Mouse (Mus musculus) hindbrain, embryonic 16.5 days (tissue): ENCODE measurements around the gene Pex16. TPM values are rescaled to one million over a fixed set of nuclear protein-coding genes. Genes with fewer than 3 reads are reported as not detected.

Experiments used
- ATAC-seq: fragments of 200-750 bp; cut with Nextera tagmentation; 2 replicates; pipeline ENCODE4 v1.8.0; 2017; ENCODE audit warnings: moderate TSS enrichment, moderate library complexity
- H3K27ac ChIP-seq: fragments of 300-500 bp; sonication (generic); 2 replicates; pipeline ENCODE4 v1.5.1; 2014; ENCODE audit warnings: low read depth, mild to moderate bottlenecking, control low read depth, low read length, moderate library complexity
- H3K27me3 ChIP-seq: fragments of 300-500 bp; sonication (generic); replicated peaks from 2 replicates; pipeline ENCODE4 v1.6.1; 2014; ENCODE audit warnings: low read length; ENCODE audit not compliant: control insufficient read depth, insufficient read depth
- H3K36me3 ChIP-seq: fragments of 300-500 bp; sonication (generic); 2 replicates; pipeline ENCODE4 v1.6.1; 2014; ENCODE audit warnings: mild to moderate bottlenecking, low read length, moderate library complexity, mixed read lengths; ENCODE audit not compliant: control insufficient read depth, insufficient read depth
- H3K4me1 ChIP-seq: fragments of 300-500 bp; sonication (generic); 2 replicates; pipeline ENCODE4 v1.6.1; 2014; ENCODE audit warnings: low read depth, low read length; ENCODE audit not compliant: control insufficient read depth, insufficient read depth
- H3K4me2 ChIP-seq: fragments of 300-500 bp; sonication (generic); 2 replicates; pipeline ENCODE4 v1.6.1; 2014; ENCODE audit warnings: mild to moderate bottlenecking, low read length, control low read depth, moderate library complexity
- H3K4me3 ChIP-seq: fragments of 300-500 bp; sonication (generic); 2 replicates; pipeline ENCODE4 v1.5.1; 2014; ENCODE audit warnings: mild to moderate bottlenecking, low read length, control low read depth, moderate library complexity
- H3K9ac ChIP-seq: fragments of 300-500 bp; sonication (generic); 2 replicates; pipeline ENCODE4 v1.6.1; 2014; ENCODE audit warnings: low read depth, mild to moderate bottlenecking, control low read depth, low read length, moderate library complexity
- H3K9me3 ChIP-seq: fragments of 300-500 bp; sonication (generic); 2 replicates; pipeline ENCODE4 v1.6.1; 2014; ENCODE audit warnings: mild to moderate bottlenecking, low read length, moderate library complexity; ENCODE audit not compliant: control insufficient read depth
- WGBS: fragments of 180-500 bp; shearing (Covaris S2); extraction: QIAGEN DNeasy Blood & Tissue Kit; methylation state at CpG from one replicate; pipeline ENCODE4 v1.1.7; 2014; 5-methylcytosine and 5-hydroxymethylcytosine counted together
- polyA plus RNA-seq: library from polyadenylated mRNA; unstranded; fragments of >200 nt; fragmentation: Nextera tagmentation; extraction: Ambion mirVana; gene quantifications from 2 replicates; pipeline ENCODE4 v1.2.1, GENCODE M21; 2015

Gene Pex16
- polyA plus RNA-seq, 1 experiment from 2014 or later, result 45.6 TPM

- H3K4me1 ChIP-seq, result peaks cover 27% of the 10 kb centered on the region
- no peaks in the 10 kb centered on the region for H3K9me3 ChIP-seq
- 68% methylated on average over 4 of the region's 4 CpGs for WGBS
- H3K9ac ChIP-seq, result no peak overlapping the region
- H3K4me3 ChIP-seq, result no peak overlapping the region
- no peaks in the 10 kb centered on the region for H3K27me3 ChIP-seq
- peak overlapping the region; percentile 65 for H3K27ac ChIP-seq
- peaks cover 9% of the 10 kb centered on the region for H3K36me3 ChIP-seq
- H3K4me2 ChIP-seq, result no peak overlapping the region
- ATAC-seq, result peak; percentile 25; the same call in 1 of the 2 replicates
Observed at GRCm38 (mm10) chr2:92402591-92403326, 28.3 kb downstream of the Pex16 start.

DNA sequence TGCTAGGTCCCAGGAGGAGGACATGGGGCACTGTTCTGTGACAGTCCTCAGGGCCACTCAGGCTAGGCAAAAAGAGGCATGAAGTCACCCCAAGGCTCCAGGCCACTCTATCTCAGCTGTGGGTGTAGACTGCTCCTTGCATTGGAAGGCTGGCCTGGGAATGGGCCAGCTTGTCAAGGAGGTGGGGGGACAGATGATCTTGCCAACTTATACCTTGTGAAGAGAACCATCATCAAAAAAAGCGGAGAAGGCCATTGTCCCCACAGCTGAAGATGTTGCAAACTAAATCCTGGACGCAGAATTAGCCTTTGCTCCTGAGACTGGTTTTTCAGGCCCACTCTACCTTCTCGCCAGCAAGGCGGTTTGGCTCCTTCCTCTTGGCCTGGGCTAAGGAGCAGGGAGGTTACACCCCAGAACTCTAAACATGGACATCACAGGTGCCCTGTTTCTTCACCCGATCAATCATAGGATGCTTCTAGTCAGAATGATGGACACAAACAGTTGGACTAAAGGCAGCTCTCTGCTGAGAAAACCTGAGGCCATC, 29.4 kb downstream of the Pex16 start:
- Histone ChIP-seq H3K36me3 (peaks cover 17% of the 10 kb centered on the region), H3K4me1 (peaks cover 20% of the 10 kb centered on the region), H3K9me3 (no peaks in the 10 kb centered on the region), H3K4me2 (no peak overlapping the region), H3K27ac (no peak overlapping the region), H3K27me3 (no peaks in the 10 kb centered on the region), H3K4me3 (no peak overlapping the region), H3K9ac (no peak overlapping the region)
- WGBS, result 93% methylated on average over 5 of the region's 5 CpGs
- ATAC-seq, result no peak

DNA sequence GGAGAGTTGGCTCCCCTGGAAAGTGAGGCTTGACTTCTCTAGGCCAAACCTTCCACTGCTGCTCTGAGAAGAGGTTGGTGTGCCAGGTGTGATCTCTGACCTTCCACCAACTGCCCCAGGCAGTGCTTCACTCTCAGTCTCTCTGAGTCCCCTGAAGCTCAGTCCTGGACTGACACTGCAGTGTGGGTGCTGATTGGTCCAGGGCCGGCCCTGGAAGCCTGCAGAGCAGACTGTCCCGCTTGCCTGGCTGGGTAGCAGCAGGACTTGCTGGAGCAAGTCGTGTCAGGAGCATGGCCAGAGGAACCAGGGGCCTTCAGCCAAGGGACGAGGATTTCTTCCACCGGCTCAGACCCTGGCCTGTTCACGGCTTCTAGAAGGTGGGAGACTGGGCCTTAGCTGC, 30.3 kb downstream of the Pex16 start:
- 85% methylated on average over 6 of the region's 6 CpGs for WGBS
- Histone ChIP-seq H3K4me2 (no peak overlapping the region), H3K4me3 (no peak overlapping the region), H3K9me3 (no peaks in the 10 kb centered on the region), H3K36me3 (peaks cover 25% of the 10 kb centered on the region), H3K27me3 (no peaks in the 10 kb centered on the region), H3K27ac (no peak overlapping the region), H3K9ac (no peak overlapping the region), H3K4me1 (peaks cover 11% of the 10 kb centered on the region; the same call in 1 of the 2 replicates)
- no peak for ATAC-seq

GRCm38 (mm10) chr2:92405687-92406086, 31.2 kb downstream of the Pex16 start:
- ATAC-seq, result no peak

DNA sequence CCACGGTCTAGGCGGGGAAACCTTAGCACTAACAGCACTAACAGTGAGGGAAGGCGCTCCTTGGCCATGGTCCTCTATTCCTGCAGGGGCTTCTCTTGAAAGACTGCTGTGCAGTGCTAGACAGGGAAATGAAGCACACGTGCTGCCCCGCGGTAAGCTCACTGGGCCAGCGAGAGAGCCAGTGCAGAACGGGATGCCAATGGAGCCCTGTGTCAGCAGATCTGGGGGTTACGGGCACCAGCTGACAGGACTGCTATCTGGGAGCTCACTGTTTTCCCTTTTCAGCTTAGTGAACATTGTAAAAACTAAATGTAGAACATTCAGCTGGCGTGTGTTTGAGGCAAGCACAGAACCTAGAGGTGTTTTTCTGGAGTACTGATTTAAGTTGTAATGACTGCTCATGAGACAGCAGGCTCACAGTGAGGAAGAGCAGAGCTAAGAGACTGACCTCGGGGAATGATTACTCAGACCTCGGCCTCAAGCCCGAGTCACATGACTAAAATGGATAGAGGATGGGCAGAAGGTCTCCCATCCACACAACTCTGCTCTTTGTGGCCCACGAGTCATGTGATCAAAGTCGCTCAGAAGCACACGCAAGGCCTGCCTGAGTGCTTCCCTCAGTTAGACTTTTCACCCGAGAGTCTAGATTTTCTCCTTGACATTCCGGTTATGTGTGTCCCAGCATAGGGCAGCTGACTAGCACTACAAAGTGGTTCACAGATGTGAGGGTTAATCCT, 34.0 kb downstream of the Pex16 start:
- H3K27ac ChIP-seq, result no peak overlapping the region
- H3K4me1 ChIP-seq, result peaks cover 2% of the 10 kb centered on the region; the same call in 1 of the 2 replicates
- no peak for ATAC-seq
- 94% methylated on average over 18 of the region's 18 CpGs for WGBS
- H3K4me3 ChIP-seq, result no peak overlapping the region
- H3K36me3 ChIP-seq, result peaks cover 56% of the 10 kb centered on the region
- H3K27me3 ChIP-seq, result no peaks in the 10 kb centered on the region
- H3K9ac ChIP-seq, result no peak overlapping the region
- H3K9me3 ChIP-seq, result no peaks in the 10 kb centered on the region
- H3K4me2 ChIP-seq, result no peak overlapping the region

More at GRCm38 (mm10) chr2:92405687-92406086, 31.2 kb downstream of the Pex16 start:
- no peak overlapping the region for H3K9ac ChIP-seq
- no peak overlapping the region for H3K27ac ChIP-seq
- peaks cover 30% of the 10 kb centered on the region for H3K36me3 ChIP-seq
- WGBS, result 45% methylated on average over 7 of the region's 7 CpGs
- no peaks in the 10 kb centered on the region for H3K9me3 ChIP-seq
- H3K4me1 ChIP-seq, result peaks cover 8% of the 10 kb centered on the region; the same call in 1 of the 2 replicates
- H3K27me3 ChIP-seq, result no peaks in the 10 kb centered on the region
- no peak overlapping the region for H3K4me3 ChIP-seq
- no peak overlapping the region for H3K4me2 ChIP-seq

DNA sequence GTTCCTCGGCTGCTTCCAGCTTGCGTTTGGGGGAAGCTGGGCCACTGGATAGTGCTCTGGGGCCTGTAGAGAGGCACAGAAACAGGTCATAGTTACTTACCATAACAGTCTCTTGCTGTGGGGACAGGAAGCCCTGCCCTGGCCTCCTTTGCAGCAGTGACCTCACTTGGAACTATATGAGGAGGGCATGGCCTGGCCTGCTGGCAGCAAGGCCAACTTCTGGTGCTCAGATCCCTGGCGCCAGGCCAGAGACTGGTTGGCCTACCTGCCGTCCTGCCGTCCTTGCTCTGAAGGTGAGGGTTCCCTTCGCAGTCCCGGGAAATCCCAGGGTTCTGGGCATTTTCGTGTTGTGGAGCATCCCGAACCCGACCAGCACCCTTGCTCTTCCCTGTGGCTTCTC, 37.2 kb downstream of the Pex16 start:
- no peak for ATAC-seq
- H3K4me1 ChIP-seq, result no peaks in the 10 kb centered on the region
- H3K9ac ChIP-seq, result no peak overlapping the region
- 93% methylated on average over 10 of the region's 10 CpGs for WGBS
- H3K4me3 ChIP-seq, result no peak overlapping the region
- H3K27ac ChIP-seq, result no peak overlapping the region
- H3K9me3 ChIP-seq, result no peaks in the 10 kb centered on the region
- no peak overlapping the region for H3K4me2 ChIP-seq
- H3K27me3 ChIP-seq, result no peaks in the 10 kb centered on the region
- peaks cover 60% of the 10 kb centered on the region for H3K36me3 ChIP-seq

DNA sequence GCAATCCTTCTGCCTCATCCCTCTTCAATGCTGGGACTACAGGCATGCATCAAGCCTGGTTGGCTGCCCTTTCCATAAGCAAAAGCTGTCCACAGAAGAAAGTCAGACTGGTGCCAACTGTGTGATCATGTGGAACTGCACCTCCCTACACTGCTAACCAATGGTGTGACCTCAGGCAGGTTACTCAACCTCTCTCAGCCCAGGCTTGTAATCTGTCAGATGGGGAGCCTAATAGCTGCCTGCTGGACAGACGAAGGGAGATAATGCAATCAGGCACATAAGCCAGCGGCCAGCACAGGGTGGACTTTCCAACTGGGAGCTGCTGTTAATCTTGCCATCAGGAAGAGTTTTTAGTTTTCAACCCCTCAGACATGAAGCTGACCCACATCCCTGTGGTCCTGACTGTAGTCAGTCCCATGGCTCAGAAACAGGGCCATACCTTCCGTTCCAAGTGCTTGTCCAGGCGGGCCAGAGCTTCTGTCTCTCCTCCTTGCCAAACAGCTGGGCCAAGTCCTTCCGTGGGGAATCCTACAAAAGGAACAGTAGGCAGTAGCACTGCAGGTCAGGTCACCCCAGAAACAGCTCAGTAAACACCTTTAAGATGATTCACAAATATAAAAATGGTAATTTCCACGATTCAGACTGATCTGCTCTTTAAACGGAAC, 47.4 kb downstream of the Pex16 start:
- Histone ChIP-seq H3K36me3 (peaks cover 34% of the 10 kb centered on the region), H3K27ac (no peak overlapping the region), H3K4me3 (no peak overlapping the region), H3K9me3 (no peaks in the 10 kb centered on the region), H3K4me1 (peaks cover 27% of the 10 kb centered on the region), H3K4me2 (no peak overlapping the region), H3K27me3 (no peaks in the 10 kb centered on the region), H3K9ac (no peak overlapping the region)
- 94% methylated on average over 7 of the region's 7 CpGs for WGBS
- ATAC-seq, result no peak

GRCm38 (mm10) chr2:92422388-92423135, 48.1 kb downstream of the Pex16 start:
- H3K27me3 ChIP-seq, result no peaks in the 10 kb centered on the region
- no peak for ATAC-seq
- H3K9me3 ChIP-seq, result no peaks in the 10 kb centered on the region
- no peak overlapping the region for H3K27ac ChIP-seq
- H3K4me2 ChIP-seq, result no peak overlapping the region
- WGBS, result 72% methylated on average over 10 of the region's 10 CpGs
- H3K9ac ChIP-seq, result no peak overlapping the region
- no peak overlapping the region for H3K4me3 ChIP-seq
- peaks cover 34% of the 10 kb centered on the region for H3K36me3 ChIP-seq
- peaks cover 33% of the 10 kb centered on the region for H3K4me1 ChIP-seq
